Mouse (Mus musculus): ENCODE results near the gene Asic2.

Asic2 gene

DNA sequence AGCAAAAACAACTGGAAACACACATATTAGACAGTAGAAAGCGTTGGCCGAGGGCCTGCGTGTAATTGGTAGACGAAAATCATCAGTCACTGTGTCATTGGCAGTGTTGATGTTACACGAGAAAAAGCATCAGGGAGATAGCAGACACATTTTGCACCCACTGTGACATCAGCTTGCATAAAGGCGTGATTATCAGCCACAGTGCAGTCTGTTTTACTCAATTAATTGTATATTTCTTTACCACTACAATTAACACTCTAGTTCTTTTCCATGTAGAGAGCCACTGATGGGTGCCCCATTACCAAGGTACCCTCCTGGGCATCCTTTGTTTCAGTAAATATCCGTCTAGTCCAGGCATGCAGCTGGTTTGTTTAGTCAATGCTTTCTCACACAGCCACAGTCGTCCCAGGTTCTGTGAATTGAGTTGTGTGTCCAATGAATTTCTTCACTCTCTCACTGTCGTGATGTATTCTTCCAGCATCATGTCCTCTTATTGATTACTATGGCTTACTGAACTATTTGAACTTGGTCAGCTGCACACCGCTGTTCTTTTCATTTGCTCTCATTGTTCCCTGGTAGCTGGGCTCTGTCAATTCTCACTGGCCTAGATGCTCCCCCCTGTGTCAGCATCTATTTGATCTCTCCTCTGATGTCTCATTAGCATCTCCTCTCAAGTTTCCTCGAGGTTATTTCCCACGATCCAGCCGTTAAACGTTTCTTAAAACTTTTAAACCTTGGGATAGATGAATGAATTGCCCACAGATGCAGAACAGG, 466.6 kb downstream of the Asic2 start:
- DNase-seq, result no peak

DNA sequence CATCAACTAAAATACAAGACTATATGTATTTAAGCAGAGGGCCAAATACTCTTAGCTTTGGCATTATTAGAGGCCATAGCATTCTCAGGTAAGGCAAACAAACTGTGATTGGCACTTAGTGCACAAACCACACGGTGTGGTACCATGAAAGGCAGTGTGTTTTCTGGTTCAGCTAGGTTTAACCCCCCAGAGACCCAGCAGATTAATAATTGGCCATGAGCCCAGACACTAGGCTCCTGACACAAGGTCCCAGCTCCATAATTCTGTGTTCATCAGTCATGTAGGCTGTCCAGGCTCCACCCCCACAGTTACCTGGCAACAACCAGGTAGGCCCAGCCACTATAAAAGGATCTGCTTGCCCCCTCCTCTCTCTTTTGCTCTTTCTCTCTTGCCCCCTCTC, 469.3 kb downstream of the Asic2 start:
- DNase-seq, result no peak

DNA sequence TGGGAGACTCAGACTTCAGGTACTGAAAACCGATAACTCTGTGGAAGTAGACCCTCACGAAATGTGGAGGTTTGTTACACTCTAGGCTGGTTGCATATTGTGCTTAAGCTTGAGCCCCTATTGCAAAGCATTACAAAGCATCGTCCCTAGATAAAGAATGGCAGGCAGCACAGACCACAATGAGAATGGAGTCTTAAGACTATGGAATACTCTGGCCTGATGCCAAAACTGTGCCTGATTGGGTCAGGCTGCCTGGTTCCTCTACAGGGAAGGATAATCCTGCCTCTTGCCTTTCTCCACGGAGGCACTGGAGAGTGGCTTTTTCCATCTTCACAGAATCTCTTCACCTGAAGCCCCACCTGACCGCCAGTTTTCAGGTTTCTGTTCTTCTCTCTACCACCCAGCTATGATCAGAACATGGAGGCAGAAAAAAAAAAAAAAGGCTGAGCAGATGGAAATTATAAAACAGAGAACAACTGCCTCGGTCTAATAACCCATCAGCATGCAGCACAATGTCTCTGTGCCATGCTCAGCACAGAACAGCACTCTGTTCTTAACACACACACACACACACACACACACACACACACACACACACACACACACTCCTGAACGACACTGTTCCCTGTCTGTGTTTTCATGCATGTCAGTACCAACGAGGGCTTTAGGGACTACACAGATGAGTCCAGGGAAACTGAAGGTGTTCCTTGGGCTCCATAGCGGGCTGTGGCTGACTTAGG, 470.4 kb downstream of the Asic2 start:
- no peak for DNase-seq

DNA sequence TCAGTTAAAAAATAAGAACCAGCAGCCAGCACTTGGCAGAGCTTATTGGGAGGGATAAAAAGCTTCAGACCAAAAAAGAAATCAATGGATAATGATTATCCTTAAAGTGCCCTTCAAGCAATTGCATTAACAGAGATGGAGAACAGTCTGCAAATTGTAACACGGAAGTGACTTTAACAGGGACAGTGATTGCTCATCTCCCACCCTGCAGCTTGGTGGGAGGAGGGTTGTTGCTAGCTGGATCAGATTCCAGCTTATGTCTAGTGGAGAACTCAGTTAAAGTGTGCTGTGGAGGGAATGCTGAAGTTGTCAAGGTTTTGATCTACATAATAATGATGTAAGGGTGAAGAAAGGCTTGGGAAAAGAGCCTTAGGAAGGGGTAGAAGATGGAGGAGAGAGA, 471.8 kb downstream of the Asic2 start:
- DNase-seq, result no peak

DNA sequence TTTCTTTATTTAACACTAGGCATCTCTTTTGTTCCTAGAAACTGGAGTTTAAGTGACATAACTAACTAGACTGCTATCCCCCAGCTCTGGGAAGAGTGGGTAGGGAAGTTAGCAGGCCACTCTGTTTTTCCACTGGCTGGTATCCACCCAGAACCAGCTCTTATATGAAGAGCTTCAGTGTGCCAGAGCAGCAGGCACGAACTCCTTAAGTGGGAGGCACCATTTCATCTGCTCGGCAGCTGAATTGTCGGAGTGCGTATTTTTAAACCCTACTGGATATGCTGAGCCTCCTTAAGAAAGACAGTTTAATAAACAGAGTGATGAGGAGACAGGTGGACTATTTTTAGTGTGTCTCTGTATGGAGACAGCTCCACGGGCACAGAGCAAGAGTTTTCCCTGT, 475.9 kb downstream of the Asic2 start:
- no peak for DNase-seq

DNA sequence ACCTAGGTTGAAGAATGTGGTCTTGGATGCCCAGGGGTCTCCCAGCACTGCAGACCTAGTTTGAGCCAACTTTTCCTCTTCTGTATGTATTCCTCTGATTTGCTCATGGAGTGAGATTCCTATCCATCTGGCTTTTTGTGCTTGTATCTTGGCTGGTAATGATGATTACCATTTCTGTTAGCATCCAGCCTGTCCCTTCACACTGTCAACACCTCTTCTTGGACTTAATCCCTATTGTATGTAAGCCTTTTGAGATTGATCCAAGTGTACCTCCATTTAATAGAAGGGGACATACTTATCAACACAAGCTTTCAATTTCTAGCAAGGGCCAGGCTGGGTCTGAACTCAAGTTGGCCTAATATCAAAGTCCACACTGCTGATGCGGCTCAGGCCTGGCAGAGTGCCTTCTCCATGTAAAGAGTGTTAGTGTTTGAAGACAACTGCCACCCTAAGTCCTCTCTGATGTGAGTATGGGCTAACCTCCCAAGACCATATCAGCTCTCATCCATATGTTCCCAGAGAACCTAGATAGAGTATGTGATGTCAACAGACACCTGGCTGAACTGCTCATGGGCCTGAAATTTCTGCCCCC, 479.0 kb downstream of the Asic2 start:
- DNase-seq, result no peak

DNA sequence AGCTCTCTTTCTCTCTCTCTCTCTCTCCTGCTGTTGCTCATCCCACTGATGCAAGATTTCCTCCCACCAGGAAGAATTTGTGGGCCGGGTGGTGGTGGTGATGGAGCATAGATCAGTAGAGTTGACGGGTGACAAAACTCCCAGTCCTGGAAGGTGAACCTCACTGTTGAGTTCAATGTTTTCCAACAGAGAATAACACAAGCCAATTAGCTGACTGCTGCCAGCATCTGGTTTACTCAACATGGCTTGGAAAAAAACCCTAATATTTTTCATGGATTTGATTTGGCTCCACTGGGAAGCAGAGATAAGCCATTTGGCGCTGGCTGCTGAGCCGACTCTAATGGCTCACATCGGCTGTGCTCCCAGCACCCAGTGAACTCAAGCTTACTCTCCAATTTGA, 479.6 kb downstream of the Asic2 start:
- DNase-seq, result no peak

DNA sequence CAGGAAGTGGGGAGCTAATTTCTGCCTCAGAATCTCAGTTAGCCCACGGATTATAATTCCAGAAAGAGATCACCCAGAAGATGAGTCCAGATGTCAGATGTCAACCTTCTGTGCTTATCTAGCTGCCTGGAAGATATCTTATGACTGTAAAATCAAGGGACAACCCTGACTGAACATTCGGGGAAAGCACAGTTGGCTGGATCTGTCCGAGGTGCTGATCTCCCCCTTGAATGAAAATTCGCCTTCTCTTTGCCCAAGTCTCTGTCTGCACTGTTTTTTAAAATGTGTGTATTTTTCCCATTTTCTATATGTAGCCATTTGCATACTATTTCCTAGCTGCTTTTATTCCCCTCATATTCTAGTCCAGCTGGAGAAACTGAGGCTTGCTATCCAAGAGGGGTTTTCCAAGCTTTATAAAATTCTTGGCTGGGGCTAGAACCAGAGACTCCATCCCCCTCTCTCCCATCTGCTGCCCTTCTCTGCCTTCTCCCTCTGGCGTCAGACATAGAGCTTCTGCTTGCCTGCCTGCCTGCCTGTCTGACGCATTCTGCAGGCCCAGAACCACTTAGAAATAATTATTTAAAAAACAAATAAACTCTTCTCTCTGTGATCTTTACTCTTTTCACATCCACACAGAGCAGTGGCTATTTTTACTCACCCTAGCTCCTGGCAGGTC, 481.9 kb downstream of the Asic2 start:
- DNase-seq, result no peak

DNA sequence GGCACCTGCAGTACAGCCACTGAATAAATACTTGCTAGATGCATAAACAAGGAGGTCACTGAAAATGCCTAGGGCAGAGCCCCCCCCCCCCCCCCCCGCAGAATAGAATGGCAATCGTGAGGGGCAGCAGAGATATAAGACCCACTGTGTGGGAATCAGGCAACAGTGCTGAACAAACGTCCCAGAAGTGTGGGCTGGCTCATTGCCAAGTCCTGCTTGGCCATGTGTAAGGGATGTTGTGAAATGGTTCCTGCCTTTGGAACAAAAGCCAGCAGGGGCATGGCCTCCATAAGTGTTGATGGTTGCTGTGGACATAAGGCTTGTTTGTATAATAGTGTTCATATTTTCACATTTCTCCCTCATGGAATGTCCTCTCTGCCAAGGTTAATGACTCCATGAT, 487.1 kb downstream of the Asic2 start:
- no peak for DNase-seq

DNA sequence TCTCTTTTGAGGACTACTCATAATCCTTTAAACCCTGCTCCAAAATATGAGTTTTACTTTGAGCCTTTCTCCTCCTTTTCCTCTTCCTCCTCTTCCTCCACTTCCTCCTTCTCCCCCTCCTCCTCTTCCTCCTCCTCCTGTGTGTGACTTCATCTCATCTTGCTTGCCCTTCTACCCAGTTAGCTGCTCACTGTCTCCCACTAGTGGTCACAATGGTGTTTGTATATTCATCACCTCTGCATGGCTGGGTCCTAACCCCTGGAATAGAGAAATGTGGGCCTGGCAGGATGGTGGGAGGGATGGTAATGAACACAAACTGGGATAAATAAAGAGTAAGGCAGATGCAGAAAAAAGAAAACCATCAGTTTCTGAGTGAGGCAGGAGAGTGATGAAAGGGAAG, 492.0 kb downstream of the Asic2 start:
- DNase-seq, result no peak

DNA sequence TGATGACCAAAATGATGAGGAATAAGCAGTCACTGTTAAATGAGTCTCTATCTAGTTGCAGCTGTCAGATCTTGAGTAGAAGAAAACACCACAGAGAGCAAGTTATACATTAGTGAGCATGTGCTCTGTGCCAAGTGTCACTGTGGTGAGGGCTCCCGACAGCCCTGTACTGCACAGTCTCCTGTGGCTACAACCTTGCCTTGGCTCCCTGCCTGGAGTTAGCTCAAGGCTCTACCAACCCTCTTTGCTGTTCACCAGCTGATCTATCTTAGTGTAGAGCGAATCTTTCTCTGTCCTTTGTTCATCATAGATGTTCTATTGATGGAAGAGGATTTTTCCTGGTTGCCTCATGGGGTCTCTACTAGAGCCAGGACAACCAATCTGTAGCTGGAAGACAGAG, 494.1 kb downstream of the Asic2 start:
- no peak for DNase-seq

DNA sequence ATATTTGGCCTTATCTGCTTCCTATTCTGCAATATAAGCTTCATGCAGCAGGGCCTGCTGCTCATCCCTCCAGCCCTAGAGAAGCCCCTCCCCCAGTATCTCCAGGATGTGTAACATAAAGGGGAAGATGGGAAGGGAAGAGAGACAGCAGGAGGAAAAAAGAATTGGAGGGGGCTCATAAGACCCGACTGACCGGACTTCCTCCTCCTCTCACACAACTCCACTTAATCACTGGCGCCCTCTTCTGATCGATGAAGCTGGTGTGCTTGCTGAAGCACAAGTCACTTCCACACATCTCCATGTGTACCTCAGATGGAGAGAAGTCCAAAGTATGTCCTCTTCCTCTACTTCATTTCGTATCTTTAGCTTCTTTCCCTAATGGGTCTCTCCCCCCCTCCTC, 506.1 kb downstream of the Asic2 start:
- DNase-seq, result peak; percentile 53

DNA sequence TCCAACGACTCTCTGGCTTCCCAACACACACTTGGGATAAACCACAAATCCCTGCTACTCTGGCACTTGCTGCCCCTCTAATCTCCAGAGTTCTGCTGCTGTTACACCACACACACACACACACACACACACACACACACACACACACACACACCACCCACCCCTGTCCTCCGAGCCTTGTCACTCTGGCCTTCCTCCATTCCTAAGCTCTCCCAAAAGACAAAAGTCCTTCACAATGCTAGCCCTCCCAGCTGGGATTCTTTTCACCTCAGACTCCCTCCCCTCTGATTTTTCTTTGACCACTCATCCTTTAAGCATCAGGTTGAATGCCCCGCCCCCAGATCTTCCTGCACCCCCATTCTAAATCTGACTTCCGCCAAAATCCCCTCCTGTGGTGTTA, 506.5 kb downstream of the Asic2 start:
- DNase-seq, result no peak

DNA sequence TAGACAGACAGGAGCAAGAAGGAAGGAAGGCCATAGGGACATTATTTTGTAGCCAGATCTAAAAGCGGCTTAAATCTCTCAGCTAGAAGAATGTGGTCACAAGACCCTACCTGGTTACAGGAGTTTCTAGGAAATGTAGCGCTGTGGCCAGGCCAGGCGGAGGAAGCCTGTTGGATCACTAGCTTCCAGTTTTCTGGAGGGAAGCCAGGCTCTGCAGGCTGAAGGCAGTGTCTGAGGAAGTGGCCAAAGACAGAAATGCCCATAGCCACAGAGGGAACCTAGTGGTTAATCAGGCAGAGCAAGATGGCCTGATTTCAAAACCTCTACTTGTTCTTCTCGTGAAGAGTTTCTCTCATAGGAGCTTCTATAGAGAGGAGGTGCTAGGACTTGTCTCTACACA, 513.3 kb downstream of the Asic2 start:
- DNase-seq, result peak; percentile 6

DNA sequence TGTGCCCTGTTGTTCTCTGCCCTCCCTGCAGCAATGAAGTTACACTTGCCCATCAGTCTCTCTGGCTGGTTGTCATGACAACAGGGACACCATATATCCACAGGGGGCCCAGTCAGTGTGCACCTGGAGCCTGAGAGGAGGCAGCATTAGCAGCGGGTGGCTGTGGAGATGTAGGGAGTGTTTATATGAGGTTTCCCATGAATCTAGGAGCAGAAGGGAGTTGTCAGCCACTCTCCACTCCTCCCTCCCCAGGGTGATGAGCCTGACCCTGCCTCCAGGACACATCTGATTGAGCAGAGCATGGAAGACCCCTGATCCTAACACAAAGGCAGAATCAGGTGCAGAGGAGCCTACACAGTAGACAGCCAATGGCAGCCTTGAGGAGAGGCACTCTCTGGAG, 514.1 kb downstream of the Asic2 start:
- DNase-seq, result no peak

DNA sequence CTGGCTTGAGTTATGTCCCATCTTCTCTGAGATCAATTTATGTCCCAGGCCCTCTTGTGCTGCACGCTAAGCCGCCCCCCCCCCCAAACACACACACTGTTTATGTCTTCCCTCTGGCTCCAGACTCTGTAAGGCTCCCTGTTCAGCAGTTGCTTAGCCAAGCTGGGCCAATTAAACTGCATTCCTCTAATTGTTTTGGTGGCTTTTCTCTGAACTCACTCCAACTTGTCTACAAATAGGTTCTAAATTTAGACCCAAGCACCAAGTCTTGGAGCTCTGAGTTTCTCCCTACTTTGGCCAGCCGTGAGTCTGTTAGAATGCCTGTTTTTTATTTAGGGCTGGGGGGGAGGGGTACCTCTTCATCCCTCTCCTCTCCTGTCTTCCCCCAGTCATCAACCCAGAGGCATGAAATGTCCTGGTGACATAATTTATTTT, 519.0 kb downstream of the Asic2 start:
- peak; percentile 11 for DNase-seq

DNA sequence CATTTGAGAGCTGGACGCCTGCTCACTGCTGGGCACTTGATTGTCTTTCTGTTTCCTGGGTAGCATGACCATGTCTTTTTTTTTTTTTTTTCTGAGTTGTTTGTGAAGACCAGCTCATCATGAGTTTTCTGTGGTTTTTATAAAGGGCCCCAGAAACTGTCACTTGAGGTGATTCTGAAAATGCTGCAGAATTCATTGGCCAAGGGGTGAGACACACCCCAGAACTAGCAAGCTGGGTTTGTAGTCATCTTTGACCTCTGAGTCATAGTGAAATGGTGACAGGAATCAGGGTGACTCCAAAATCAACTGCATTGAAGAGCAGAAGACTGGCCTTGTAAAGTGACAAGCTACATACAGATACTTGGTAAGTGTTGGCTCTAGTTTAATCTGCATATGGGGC, 521.9 kb downstream of the Asic2 start:
- no peak for DNase-seq

DNA sequence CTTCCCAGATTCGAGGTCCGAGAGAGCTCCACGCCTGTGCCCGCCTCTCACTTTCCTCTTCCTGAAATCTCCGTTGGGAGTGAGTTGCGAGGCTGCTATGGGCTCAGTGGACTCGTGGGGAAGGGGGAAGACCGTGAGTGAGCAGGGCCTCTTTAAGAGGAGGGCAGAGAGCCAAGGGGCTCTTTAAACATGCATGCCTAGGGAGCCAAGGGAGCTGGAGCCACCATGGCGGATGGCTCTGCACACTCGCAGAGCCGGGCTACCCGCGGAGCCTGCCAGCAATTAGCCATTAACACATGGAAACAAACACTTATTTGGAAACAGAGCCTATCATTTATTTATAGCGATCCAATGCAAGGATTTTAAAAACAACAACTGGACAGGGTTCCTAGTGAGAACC, 541.4 kb downstream of the Asic2 start:
- DNase-seq, result peak; percentile 25

DNA sequence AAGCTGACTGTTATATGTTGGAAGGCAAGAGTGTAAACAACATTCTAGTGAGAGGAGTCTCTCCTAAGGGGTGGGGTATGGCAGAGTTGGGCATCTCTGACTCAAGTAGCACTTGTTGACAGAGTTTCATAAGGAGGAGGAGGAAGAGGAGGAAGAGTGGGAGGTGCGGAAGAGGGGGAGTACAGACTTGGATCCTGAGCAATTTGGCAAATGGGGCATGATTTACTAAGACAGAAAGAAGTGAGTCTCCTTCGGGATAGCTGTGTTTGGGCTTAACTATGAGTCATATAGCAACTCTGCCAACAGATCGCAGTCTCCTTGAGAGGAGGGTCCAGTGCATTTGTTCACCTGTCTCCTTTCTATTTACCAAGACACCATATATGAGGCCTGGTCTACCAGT, 549.1 kb downstream of the Asic2 start:
- no peak for DNase-seq

DNA sequence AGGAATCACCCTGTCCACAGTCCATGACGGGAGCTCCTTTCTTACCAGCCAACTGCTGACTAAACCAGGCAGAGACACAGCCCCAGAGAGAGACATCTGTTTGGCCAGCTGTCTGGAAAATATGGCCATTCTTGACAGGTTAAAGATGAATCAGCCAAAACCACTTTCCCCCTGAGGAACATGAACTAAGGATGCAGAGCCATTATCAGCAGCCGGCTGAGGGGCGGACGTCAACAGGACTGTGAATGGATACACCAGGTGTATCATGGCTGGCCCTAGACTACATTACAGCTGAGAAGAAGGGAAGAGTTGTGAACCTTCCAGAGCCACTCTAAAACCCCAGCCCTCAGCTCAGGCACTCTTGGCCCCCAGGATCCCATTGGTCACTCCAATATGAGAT, 550.2 kb downstream of the Asic2 start:
- DNase-seq, result no peak

DNA sequence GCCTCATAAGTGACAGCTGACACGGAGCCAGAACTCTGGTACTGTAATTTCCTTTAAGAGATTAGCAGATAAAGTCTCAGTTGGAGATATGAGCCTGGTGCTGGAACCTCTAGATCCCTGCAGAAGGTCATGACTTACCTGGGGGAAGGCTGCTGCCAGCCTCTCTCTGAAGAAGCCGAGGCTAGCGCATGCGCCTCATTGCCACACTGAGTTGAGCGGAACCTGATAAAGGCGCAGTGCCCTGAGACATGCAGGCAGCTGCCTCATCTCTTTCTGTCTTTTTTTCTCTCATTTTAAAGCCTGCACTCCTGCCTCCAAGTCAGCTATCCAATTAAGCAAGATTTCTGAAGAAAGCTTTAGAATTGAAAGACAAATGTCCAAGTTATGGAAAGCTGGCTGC, 551.9 kb downstream of the Asic2 start:
- DNase-seq, result peak; percentile 6

DNA sequence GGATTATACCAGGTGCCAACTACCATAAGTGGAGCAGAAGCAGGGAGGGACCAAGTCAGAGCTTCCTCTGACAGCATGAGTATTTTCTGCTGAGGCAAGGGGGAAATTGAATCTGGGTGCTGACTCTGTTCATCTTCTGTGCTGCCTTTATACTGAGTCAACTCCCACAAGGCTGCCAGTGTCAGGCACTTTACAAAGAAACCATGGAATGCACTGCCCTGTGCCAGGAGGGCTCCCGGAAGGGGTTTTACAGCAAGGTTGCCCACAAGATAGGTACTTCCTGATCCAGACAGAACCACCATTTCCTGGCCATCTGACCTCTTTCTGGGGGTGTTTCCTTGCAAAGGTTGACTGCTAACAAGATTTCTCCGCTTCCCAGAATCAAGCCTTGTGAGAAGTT, 553.7 kb downstream of the Asic2 start:
- no peak for DNase-seq

DNA sequence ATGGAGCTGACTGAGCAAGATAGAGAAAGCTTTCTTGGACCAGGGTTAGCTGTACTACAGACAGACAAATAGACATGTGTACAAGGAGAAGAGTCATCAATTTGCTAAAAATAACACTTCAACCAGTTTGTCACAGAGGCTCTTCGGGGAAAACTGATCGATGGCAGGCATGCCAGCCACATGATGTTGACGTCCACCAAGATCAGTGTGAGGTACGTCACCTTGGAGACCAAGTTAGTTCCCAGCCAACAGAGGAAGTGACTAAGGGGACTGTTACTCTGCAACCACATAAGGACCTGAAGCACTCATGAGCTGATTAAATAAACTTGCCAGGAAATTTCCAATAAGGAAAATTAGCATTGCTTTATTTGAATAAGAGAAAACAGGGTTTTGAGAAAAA, 557.0 kb downstream of the Asic2 start:
- DNase-seq, result no peak

DNA sequence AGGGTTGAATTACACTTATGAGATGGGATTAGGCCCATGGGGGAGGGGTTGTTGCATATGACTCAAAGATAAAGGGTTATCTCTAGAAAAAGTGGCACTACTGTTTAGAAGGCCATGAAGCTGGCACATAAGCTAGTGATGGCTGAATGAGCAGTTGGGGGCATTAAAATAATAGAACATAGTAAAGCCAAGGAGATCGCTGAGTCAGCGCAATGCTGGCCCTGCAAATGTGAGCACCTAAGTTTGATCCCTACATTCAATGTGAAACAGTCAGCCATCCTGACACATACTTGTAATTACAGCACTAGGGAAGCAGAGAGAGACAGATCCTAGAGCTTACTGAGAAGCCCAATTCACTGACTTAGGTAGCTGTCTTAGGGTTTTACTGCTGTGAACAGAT, 562.3 kb downstream of the Asic2 start:
- DNase-seq, result no peak

Data from right cerebral cortex, postnatal 4 days (tissue).